Mouse (Mus musculus) limb, embryonic 12.5 days (tissue): ENCODE measurements around the gene Actn2. TPM values are rescaled to one million over a fixed set of nuclear protein-coding genes. Genes with fewer than 3 reads are reported as not detected.

Experiments used
- ATAC-seq: fragments of 200-750 bp; cut with Nextera tagmentation; 2 replicates; pipeline ENCODE4 v1.8.0; 2017; ENCODE audit warnings: low read depth, moderate TSS enrichment; ENCODE audit not compliant: insufficient number of reproducible peaks, insufficient read depth, low FRiP score, low TSS enrichment
- H3K27ac ChIP-seq: fragments of 300-500 bp; sonication (generic); 2 replicates; pipeline ENCODE4 v1.5.1; 2016; ENCODE audit warnings: mild to moderate bottlenecking, moderate library complexity
- H3K27me3 ChIP-seq: fragments of 300-500 bp; sonication (generic); 2 replicates; pipeline ENCODE4 v1.6.1; 2016; ENCODE audit warnings: mild to moderate bottlenecking, moderate library complexity
- H3K36me3 ChIP-seq: fragments of 300-500 bp; sonication (generic); 2 replicates; pipeline ENCODE4 v1.6.1; 2016; ENCODE audit warnings: mild to moderate bottlenecking, moderate library complexity
- H3K4me1 ChIP-seq: fragments of 300-500 bp; sonication (generic); replicated peaks from 2 replicates; pipeline ENCODE4 v1.6.1; 2016
- H3K4me2 ChIP-seq: fragments of 300-500 bp; sonication (generic); 2 replicates; pipeline ENCODE4 v1.6.1; 2016; ENCODE audit warnings: mild to moderate bottlenecking, moderate library complexity
- H3K4me3 ChIP-seq: fragments of 300-500 bp; sonication (generic); replicated peaks from 2 replicates; pipeline ENCODE4 v1.5.1; 2016; ENCODE audit warnings: mild to moderate bottlenecking
- H3K9ac ChIP-seq: fragments of 300-500 bp; sonication (generic); replicated peaks from 2 replicates; pipeline ENCODE4 v1.6.1; 2016; ENCODE audit warnings: mild to moderate bottlenecking, moderate library complexity
- H3K9me3 ChIP-seq: fragments of 300-500 bp; sonication (generic); 2 replicates; pipeline ENCODE4 v1.6.1; 2016; ENCODE audit warnings: mild to moderate bottlenecking, moderate library complexity
- WGBS: fragments of 180-500 bp; shearing (Covaris S2); methylation state at CpG from one replicate; pipeline ENCODE4 v1.1.7; 2016; 5-methylcytosine and 5-hydroxymethylcytosine counted together
- polyA plus RNA-seq: library from polyadenylated mRNA; unstranded; fragments of >200 nt; fragmentation: Nextera tagmentation; extraction: Ambion mirVana; gene quantifications from 2 replicates; pipeline ENCODE4 v1.2.1, GENCODE M21; 2016

Gene Actn2
- polyA plus RNA-seq, 1 experiment from 2014 or later = 66.9 TPM

GRCm38 (mm10) chr13:12256871-12257390, 83.6 kb downstream of the Actn2 start:
- ATAC-seq = no peak
- H3K9me3 ChIP-seq = peaks cover 13% of the 10 kb centered on the region; the same call in 1 of the 2 replicates
- peaks cover 12% of the 10 kb centered on the region; the same call in 1 of the 2 replicates for H3K36me3 ChIP-seq
- WGBS = 17% methylated on average over 10 of the region's 10 CpGs
- H3K4me2 ChIP-seq = peak overlapping the region; percentile 60
- peak overlapping the region; percentile 84 for H3K9ac ChIP-seq
- peak overlapping the region; percentile 91 for H3K27ac ChIP-seq
- H3K4me1 ChIP-seq = peaks cover 20% of the 10 kb centered on the region
- no peaks in the 10 kb centered on the region for H3K27me3 ChIP-seq
- H3K4me3 ChIP-seq = peak overlapping the region; percentile 75

DNA sequence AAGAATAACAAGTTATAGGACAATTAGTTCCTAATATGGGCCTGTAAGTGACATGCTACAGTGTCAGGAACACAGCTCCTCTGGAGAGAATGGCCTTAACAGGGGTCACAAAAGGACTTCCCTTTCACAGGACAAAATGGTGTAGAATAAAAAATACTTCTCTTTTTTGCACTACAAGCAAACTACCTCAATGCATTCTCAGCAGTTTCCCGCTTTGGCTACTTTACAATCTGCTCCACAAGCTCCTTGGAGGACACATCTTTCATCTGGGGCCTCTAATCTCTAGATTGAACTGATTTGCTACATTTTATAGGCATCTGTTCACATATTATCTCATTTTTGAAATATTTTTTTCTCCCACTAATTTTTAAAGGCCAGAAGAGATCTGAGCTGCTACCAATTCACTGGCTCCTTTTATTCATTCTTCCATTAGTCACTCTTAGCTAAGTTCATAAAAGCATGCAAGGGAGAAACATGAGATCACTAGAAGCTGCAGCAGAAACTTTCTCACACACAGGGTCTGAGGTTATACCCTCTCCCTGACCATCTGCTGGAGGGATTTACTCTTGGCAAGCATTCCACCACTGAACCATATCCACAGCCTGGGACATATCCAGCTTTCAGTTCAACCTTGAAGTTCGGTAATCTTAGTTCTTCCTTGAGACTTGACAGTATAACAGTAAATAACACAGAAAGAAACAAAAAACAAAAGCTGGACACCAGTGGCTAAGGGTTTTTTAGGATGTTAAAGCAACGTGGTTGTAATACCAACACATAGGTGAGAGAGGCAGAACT, 84.5 kb downstream of the Actn2 start:
- ATAC-seq = no peak
- no peaks in the 10 kb centered on the region for H3K27me3 ChIP-seq
- H3K9me3 ChIP-seq = peaks cover 8% of the 10 kb centered on the region; the same call in 1 of the 2 replicates
- WGBS = 78% methylated on average over 3 of the region's 3 CpGs
- H3K27ac ChIP-seq = no peak overlapping the region
- no peak overlapping the region for H3K9ac ChIP-seq
- peak overlapping the region; percentile 60 for H3K4me2 ChIP-seq
- peak overlapping the region; percentile 75 for H3K4me3 ChIP-seq
- H3K4me1 ChIP-seq = peaks cover 20% of the 10 kb centered on the region
- peaks cover 16% of the 10 kb centered on the region; the same call in 1 of the 2 replicates for H3K36me3 ChIP-seq

DNA sequence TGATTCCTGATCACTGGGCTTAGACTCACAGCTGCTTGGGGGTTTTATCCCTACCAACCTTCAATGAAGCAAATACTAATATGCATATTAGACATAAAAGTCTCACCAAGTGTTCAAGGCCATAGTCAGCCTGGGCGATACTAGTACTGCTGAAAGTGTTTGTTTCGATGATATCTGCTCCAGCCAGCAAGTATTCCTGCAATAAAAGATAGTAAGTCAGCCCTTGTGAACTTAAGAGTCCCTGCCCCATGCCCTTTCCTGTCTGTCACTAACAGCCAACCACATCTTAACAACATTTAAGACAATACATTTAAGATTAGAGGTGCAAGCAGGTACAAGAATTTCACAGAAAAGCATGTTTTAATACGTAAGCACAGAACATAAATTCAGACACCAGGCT, 90.1 kb downstream of the Actn2 start:
- Histone ChIP-seq H3K4me2 (no peak overlapping the region), H3K9ac (no peak overlapping the region), H3K9me3 (no peaks in the 10 kb centered on the region), H3K36me3 (peaks cover 65% of the 10 kb centered on the region), H3K4me1 (peaks cover 6% of the 10 kb centered on the region), H3K27me3 (no peaks in the 10 kb centered on the region), H3K4me3 (no peak overlapping the region), H3K27ac (no peak overlapping the region)
- WGBS = 95% methylated on average over 3 of the region's 3 CpGs
- no peak for ATAC-seq

DNA sequence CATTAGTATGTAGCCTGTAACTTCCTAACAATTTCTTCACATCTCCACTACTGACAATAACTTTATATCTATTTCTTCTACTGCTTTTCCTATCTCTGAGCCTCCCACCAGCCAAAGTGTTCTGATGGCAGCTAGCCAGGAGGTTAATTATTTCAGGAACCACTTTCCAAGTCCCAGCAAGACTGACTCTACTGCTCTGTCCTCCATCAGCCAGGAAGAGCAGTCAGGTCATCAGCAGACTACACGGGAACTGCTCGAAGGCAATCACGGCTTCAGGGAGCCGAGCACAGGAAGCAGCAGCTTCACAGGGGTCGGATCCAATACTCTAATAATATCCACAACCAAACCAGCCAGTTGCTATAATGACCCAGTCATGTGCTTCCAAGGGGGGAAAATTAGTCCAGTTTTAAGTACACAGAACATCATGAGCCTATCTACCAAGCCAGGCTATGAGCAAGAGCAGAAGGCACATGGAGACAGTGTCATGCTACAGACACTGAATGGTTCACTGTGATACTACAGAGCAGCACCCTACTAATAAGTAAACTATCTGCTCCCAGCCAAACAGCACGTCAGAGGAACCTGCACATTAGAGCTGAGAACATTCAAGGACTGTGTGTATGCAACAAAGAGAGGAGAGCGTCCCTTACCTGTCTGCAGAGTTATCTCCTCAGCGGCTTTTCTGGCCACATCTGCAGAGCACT, 91.2 kb downstream of the Actn2 start:
- H3K27ac ChIP-seq = no peak overlapping the region
- H3K36me3 ChIP-seq = peaks cover 74% of the 10 kb centered on the region
- ATAC-seq = no peak
- H3K4me3 ChIP-seq = no peak overlapping the region
- H3K4me2 ChIP-seq = no peak overlapping the region
- no peaks in the 10 kb centered on the region for H3K9me3 ChIP-seq
- 91% methylated on average over 8 of the region's 8 CpGs for WGBS
- no peak overlapping the region for H3K9ac ChIP-seq
- no peaks in the 10 kb centered on the region for H3K4me1 ChIP-seq
- H3K27me3 ChIP-seq = no peaks in the 10 kb centered on the region

DNA sequence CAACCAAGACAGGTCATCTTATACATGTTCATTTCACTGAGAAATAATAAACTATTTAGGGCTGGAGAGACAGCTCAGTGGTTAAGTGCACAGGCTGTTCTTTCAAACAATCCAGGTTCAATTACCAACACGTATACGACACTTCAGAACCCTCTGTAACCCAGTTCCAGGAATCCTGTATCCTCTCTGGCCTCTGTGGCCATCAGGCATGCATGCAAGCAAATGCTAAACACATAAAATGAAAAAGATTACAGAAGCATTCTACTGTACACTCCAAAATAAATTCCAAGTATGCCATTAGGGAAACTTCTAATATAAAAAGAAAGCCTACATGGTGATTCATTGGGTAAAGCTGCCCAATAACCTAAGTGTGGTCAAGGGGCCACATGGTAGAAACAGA, 94.6 kb downstream of the Actn2 start:
- H3K27ac ChIP-seq = no peak overlapping the region
- no peak overlapping the region for H3K4me2 ChIP-seq
- H3K27me3 ChIP-seq = no peaks in the 10 kb centered on the region
- no peak overlapping the region for H3K4me3 ChIP-seq
- ATAC-seq = no peak
- H3K4me1 ChIP-seq = no peaks in the 10 kb centered on the region
- H3K36me3 ChIP-seq = peaks cover 91% of the 10 kb centered on the region
- H3K9me3 ChIP-seq = no peaks in the 10 kb centered on the region
- 96% methylated on average over 2 of the region's 2 CpGs for WGBS
- no peak overlapping the region for H3K9ac ChIP-seq

- Histone ChIP-seq H3K4me3 (no peak overlapping the region), H3K4me1 (no peaks in the 10 kb centered on the region), H3K4me2 (no peak overlapping the region), H3K9me3 (no peaks in the 10 kb centered on the region), H3K27ac (no peak overlapping the region), H3K36me3 (peaks cover 91% of the 10 kb centered on the region), H3K27me3 (no peaks in the 10 kb centered on the region), H3K9ac (no peak overlapping the region)
- no peak for ATAC-seq
- WGBS = 90% methylated on average over 4 of the region's 4 CpGs
Observed at GRCm38 (mm10) chr13:12243991-12244390, 96.6 kb downstream of the Actn2 start.

DNA sequence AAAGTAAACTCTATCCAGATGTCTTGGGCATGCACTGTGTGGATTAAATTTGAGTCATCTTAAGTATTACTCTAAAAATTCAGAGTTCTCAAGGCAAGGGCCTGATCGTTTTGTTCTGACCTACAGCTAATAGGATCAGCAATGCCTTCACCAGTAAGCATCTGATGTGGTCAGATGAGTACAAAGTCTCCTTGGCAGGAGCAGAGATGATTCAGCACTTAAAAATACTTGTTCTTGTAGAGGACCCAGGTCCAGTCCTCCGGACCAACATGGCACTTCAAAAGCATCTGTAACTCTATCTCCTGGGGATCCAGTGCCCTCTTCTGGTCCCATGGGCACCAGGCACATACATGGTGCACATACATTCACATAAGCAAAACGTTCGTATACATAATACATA, 108.4 kb downstream of the Actn2 start:
- peaks cover 88% of the 10 kb centered on the region for H3K36me3 ChIP-seq
- no peaks in the 10 kb centered on the region for H3K4me1 ChIP-seq
- no peak for ATAC-seq
- WGBS = 83% methylated on average over 4 of the region's 4 CpGs
- no peaks in the 10 kb centered on the region for H3K27me3 ChIP-seq
- no peak overlapping the region for H3K27ac ChIP-seq
- no peak overlapping the region for H3K9ac ChIP-seq
- no peak overlapping the region for H3K4me3 ChIP-seq
- H3K4me2 ChIP-seq = no peak overlapping the region
- H3K9me3 ChIP-seq = no peaks in the 10 kb centered on the region

- Histone ChIP-seq H3K9ac (no peak overlapping the region), H3K27ac (no peak overlapping the region), H3K36me3 (peaks cover 88% of the 10 kb centered on the region), H3K9me3 (no peaks in the 10 kb centered on the region), H3K4me2 (no peak overlapping the region), H3K4me3 (no peak overlapping the region), H3K27me3 (no peaks in the 10 kb centered on the region), H3K4me1 (no peaks in the 10 kb centered on the region)
- ATAC-seq = no peak
- WGBS = 91% methylated on average over 4 of the region's 4 CpGs
Observed at GRCm38 (mm10) chr13:12228248-12228647, 112.3 kb downstream of the Actn2 start.

DNA sequence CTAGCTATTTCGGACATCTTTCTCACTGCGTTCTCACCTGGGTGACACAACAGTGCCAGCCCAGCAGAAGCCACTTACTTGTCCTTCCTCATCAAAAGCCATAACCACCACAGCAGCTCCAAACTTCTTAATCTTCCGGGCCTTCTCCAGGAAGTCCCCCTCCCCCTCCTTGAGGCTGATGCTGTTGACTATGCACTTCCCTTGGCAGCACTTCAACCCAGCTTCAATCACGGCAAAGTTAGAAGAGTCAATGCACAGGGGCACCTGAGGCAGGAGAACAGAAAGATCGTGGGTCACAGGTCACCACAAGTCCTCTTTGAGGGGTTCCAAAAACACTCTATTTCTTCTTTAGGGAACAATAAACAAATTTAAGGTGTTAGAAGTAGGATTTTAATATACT, 113.0 kb downstream of the Actn2 start:
- no peak for ATAC-seq
- Histone ChIP-seq H3K27me3 (no peaks in the 10 kb centered on the region), H3K27ac (no peak overlapping the region), H3K4me2 (no peak overlapping the region), H3K9me3 (no peaks in the 10 kb centered on the region), H3K36me3 (peaks cover 86% of the 10 kb centered on the region), H3K4me1 (no peaks in the 10 kb centered on the region), H3K4me3 (no peak overlapping the region), H3K9ac (no peak overlapping the region)
- WGBS = 84% methylated on average over 5 of the region's 5 CpGs
